Mouse (Mus musculus) left cerebral cortex, postnatal 10 days (tissue): ENCODE data around the gene Lif. TPM values are rescaled to one million over a fixed set of nuclear protein-coding genes. Genes with fewer than 3 reads are reported as not detected.

Experiments
- DNase-seq, 2 experiments: peaks; one replicate each; pipeline ENCODE4 v3.0.0; 2021 to 2022; ENCODE audit warnings: low spot score in 2 of 2, mixed read lengths in 1 of 2; ENCODE audit errors: extremely low spot score in 1 of 2
- intact Hi-C: fragments of 180-260 bp; cut with DNase I; formaldehyde crosslinking; loops from one replicate; pipeline ENCODE4 v1.15.1; 2025
- total RNA-seq, 2 experiments: library from RNA; stranded (reverse); gene quantifications; 2 replicates each; pipeline ENCODE4 v1.2.3; 2021

Lif gene
- total RNA-seq, 2 experiments from 2014 or later, result 0.09 TPM; not detected in 1

DNA sequence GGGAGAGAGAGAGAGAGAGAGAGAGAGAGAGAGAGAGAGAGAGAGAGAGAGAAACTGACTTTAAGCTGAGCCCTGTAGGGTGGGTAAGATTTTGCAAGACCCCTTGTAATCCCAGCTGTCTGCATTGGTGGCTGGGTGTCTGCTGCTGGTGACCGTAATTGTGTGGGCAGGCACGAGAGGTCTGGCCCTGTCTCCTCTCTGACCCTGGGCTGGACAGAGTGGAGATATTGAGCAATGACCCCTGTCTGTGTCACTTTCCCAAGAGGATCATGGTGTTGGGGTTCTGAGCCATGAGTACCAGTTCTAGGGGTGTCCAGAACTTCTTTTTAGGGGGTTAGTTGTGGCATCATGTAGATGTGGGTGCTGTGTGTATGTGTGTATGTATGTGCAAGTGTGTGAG lies 33.1 kb upstream of the Lif start:
- no peak for DNase-seq
- intact Hi-C loops, result loop anchor here (5.0 kb wide), 1 partner anchor 33 kb away; the partner anchor contains the start of gene Lif

DNA sequence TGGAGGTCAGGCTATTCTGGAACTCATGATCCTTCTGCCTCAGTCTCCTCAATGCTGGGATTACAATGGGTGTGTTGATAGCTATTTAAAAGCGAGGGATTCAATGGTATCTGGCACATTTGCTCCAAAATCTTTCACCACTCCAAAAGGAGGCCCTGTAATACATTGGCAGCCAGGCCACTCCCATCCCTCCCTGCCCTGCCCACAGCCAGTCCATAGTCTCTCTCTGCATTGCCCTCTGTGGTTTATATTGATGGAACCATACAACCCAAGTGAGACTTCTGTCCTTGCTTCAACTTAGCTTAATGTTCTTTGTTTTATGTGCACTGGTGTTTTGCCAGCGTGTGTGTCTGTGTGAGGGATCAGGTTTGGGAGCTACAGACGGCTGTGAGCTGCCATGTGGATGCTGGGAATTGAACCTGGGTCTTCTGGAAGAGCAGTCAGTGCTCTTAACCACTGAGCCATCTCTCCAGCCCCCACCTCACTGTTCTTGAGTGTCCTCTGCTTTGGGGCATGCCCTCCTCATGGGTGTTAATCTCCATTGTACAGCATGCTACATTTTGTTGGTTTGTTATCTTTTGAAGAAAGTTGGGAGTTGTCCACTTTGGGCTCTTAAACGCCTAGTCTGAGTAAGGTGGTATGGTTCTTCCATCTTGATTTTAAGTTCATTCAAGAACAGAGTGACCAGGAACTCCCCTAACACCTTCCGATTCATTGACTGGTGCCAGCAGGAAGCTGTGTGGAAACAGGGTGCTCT lies 30.6 kb upstream of the Lif start:
- no peak for DNase-seq
- intact Hi-C loops, result no loop called here

DNA sequence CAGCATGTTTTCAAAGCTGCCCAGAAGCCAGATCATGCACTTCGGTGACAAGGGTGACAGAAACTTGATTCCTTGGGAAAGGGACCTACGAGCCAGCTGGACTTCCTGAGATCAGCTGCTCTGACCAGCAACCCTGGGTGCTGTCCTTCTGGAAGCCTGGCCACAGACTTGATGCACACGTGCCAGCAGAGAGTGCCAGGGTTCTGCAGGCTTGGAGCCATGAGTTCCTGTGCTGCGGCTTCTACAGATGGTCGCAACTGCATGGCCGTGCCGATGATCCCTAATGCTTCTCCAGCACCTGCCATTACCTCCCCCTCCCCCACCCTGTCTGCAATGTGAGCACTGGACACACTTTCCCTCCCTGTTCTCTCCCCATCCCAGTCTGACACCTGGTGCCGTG lies 28.9 kb upstream of the Lif start:
- intact Hi-C loops, result no loop called here

DNA sequence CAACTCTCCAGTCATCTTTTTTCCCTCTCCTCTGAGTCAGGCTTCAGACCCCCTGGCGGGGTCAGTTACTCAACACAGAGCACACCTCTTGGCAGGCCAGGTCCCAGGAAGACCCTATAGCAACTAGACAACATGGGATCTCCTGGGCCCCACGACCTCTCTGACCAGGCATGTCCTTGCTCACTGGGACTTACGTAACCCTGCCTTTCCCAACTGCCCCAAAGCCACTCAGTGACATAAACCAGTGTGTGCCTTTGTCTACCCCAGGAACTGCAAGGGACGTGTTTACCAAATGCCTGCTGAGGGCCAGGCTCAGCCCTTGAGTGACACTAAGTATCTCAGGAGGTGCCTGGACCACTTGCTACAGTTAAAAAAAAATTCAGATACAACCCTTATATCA lies 27.5 kb upstream of the Lif start:
- intact Hi-C loops, result no loop called here
- DNase-seq, result no peak

More for the DNA sequence above, 28.9 kb upstream of the Lif start:
- no peak for DNase-seq

DNA sequence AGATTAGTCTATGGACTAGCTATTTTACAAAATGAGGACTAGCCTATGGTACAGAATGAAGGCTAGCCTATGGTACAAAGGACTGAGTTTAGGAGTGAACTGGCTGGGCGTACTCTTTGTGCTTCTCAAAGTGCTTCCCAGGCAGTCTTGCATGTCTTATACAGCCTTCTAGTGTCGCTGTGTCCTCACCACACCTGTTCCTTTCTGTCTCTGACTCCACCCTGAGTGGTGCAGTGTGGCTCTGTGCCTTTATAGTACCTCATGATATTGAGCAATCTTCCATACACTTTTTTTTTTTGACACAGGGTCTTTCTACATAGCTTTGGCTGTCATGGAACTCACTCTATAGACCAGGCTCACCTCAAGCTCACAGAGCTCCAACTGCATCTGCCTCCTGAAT lies 25.9 kb upstream of the Lif start:
- intact Hi-C loops, result no loop called here
- no peak for DNase-seq

- no peak for DNase-seq
- intact Hi-C loops, result no loop called here
Measured at GRCm38 (mm10) chr11:4232644-4233043, 24.7 kb upstream of the Lif start.

GRCm38 (mm10) chr11:4235052-4235655 lies 22.2 kb upstream of the Lif start:
- intact Hi-C loops, result no loop called here
- no peak for DNase-seq

- intact Hi-C loops, result no loop called here
- DNase-seq, result no peak
Measured at GRCm38 (mm10) chr11:4235665-4236545, 21.5 kb upstream of the Lif start, which contains the start of gene Osm. Osm (plus strand) TSS chr11:4236420.

DNA sequence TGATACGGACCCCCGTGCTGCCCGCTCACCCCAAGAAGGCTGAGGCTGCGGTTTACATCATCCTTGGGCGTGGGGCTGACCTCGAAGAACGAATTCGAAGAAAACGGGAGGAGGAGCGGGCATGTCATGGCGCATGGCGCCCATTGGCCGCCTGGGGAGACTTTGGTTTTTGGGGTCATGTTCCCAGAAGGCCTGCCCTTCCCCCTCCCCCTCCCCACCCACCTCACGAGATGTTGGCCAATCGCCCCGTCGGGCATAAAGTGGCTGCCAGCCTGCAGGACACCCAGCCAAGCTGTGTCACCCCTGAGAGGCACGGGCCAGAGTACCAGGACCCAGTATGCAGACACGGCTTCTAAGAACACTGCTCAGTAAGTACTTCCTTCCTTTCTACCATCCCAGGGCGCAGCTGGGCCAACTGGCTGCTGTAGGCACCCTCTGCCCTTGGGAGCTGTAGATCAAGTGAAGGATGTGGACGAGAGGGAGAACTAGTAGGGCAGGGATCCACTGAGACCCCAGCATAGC lies 20.8 kb upstream of the Lif start:
- intact Hi-C loops, result no loop called here
- no peak for DNase-seq

DNA sequence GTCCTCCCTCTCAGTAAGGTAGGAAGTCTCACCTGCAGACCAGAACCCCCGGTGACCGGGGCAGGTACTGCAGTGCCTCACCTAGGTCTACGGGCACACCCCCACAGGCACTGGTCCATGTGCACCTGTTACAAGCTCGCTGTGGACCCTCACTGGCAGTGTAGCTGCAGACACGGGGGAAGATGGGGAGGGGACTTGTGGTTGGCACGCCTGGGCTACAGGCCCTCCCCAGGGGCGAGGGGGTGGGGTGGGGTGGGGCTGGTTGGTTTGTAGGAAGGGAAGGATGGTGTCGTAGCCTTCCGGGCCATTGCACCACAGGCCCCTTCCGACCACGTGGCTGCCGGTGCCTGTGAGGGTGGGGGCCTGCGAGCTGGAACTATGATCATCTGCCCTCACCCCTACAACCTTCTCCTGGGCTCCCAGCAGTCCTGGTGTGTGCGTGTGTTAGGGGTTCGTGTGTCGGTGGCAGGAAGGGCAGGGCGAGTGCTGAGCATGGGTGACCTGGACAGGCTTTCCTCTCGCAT lies 19.9 kb upstream of the Lif start:
- no peak for DNase-seq

GRCm38 (mm10) chr11:4238167-4238566 lies 19.2 kb upstream of the Lif start:
- intact Hi-C loops, result no loop called here
- no peak for DNase-seq

More for the DNA sequence above, 19.9 kb upstream of the Lif start:
- intact Hi-C loops, result no loop called here

GRCm38 (mm10) chr11:4239691-4240090 lies 17.7 kb upstream of the Lif start:
- intact Hi-C loops, result no loop called here
- DNase-seq, result no peak

DNA sequence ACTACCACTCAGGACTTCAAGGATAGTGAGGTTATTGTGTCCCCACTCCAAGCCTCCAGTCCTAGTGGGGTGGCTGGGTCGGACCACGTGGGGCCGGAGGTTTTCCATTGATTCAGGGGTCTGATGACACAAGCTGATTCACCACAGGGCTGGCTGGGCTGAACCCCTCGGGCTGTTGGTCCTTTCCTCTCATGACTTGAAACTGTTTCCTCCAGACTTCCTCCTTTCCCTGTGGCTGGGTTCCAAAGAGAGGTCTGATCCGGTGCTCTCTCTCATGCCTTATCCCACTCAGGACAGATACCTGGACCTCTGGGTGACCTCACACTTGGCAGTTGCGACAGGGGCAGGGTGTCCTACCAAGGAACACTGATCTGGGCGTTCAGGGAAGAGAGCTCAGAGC lies 17.2 kb upstream of the Lif start:
- intact Hi-C loops, result no loop called here
- no peak for DNase-seq

DNA sequence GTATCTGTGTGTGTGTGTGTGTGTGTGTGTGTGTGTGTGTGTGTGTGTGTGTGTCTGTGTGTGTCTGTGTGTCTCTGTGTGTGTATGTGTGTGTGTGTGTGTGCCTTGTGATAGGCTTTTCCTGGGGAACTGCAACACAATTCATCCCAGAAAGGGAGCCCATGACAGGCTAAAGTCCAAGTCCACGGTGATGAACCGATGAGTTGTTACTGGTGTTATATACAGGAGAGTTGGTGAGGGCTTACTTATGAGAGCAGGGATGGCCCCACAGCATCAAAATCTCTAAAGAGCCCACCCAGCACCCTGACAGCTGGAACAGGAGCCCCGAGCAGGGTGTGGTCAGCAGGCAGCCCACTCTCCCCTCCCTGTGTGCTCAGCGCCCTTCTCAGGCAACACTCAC lies 16.2 kb upstream of the Lif start:
- no peak for DNase-seq
- intact Hi-C loops, result no loop called here

DNA sequence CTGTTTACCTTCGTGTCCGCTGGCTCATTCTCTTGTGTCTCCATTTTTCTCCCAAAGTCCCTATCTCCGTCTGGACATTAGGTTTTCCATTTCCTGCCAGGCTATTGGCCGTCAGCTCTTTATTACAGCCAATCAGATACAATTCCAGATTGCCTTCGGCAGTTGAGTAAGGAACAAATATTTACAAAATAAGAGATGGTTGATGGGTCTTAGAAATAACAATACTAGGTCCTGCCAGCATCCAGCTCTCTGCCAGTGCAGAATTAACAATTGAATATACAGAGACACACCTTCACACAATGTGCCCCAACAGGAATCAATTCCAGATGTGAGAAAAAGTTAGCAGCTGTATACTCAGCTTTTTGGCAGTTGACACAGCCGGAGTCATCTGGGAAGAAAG lies 11.2 kb upstream of the Lif start:
- intact Hi-C loops, result no loop called here
- DNase-seq, result no peak

DNA sequence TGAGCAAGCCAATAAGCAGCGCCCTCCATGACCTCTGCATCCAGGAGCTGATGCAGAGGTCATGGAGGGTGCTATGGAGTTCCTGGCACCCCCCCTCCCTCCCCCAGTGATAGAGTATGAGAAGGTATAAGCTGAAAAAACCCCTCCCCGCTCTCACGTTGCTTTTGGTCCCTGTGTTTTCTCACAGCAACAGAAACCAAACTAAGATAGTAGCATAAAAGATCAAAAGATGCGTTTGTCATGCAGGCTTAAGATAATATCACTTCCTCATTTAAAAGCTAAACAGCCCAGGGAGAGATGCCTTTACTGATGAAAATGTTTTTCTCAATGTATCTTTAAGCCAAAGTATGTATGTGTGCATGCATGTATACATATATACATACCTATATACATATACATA lies 10.7 kb upstream of the Lif start:
- DNase-seq, result no peak
- intact Hi-C loops, result no loop called here

GRCm38 (mm10) chr11:4247201-4247959 lies 10.0 kb upstream of the Lif start:
- intact Hi-C loops, result no loop called here
- DNase-seq, result no peak

DNA sequence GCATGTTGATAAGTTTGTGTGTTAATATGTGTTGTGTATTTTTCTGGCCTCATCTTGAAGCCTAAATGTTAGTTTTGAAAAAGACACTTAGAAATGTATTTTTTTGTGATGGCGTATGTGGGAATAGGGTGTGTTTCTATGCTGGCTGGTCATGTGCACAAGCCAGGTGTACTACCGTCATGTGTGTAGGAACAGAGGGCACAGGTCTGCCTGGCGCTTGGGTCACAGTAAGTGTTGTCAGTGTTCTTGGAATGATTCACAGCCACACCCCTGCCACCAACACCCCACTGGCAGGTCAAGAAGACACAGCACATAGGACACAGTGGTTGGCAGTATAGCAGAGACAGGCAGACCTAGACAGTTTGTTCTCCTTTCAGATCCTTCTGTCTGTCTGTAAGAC lies 8.2 kb upstream of the Lif start:
- intact Hi-C loops, result no loop called here
- DNase-seq, result no peak

DNA sequence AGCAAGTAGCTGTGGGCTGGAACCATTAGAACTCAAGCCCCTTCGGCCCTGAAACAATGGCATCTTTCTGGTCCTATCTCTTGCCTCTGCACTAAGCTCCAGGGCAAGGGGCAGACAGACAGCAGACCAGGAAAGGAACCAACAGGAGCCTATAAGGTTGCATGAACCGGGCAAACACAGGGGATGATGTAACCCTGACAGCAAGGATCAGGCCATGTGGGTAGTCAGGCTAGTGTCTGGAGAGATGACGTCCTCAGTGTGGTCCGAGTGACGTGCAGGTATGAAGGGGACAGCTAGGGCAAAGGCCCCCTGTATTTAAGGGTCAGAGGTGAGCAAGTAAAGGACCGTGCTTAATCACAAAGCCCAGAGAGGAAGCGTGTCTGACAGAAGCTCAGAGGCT lies 7.1 kb upstream of the Lif start:
- intact Hi-C loops, result no loop called here
- DNase-seq, result no peak
